Mouse (Mus musculus) lung, embryonic 14.5 days (tissue): ENCODE data around the gene Nol3. TPM values are rescaled to one million over a fixed set of nuclear protein-coding genes. Genes with fewer than 3 reads are reported as not detected.

ENCODE experiments used
- ATAC-seq: fragments of 200-750 bp; cut with Nextera tagmentation; 2 replicates; pipeline ENCODE4 v1.8.0; 2017; ENCODE audit warnings: mild to moderate bottlenecking, moderate TSS enrichment, moderate library complexity; ENCODE audit not compliant: insufficient read depth
- DNase-seq: peaks from one replicate; pipeline ENCODE4 v3.0.0-alpha.2; 2015
- H3K27ac ChIP-seq: fragments of 300-500 bp; sonication (generic); 2 replicates; pipeline ENCODE4 v1.5.1; 2014; ENCODE audit warnings: low read depth, mild to moderate bottlenecking, moderate library complexity
- H3K27me3 ChIP-seq: fragments of 300-500 bp; sonication (generic); 2 replicates; pipeline ENCODE4 v1.6.1; 2014; ENCODE audit warnings: low read length, control low read depth; ENCODE audit not compliant: insufficient read depth
- H3K36me3 ChIP-seq: fragments of 300-500 bp; sonication (generic); 2 replicates; pipeline ENCODE4 v1.6.1; 2014; ENCODE audit warnings: control low read depth; ENCODE audit not compliant: insufficient read depth
- H3K4me1 ChIP-seq: fragments of 300-500 bp; sonication (generic); 2 replicates; pipeline ENCODE4 v1.6.1; 2014; ENCODE audit warnings: antibody characterized with exemption, control low read depth; ENCODE audit not compliant: insufficient read depth
- H3K4me2 ChIP-seq: fragments of 300-500 bp; sonication (generic); 2 replicates; pipeline ENCODE4 v1.6.1; 2014; ENCODE audit warnings: mild to moderate bottlenecking
- H3K4me3 ChIP-seq: fragments of 300-500 bp; sonication (generic); 2 replicates; pipeline ENCODE4 v1.5.1; 2014; ENCODE audit warnings: low read depth, low read length
- H3K9ac ChIP-seq: fragments of 300-500 bp; sonication (generic); 2 replicates; pipeline ENCODE4 v1.6.1; 2014
- H3K9me3 ChIP-seq: fragments of 300-500 bp; sonication (generic); 2 replicates; pipeline ENCODE4 v1.6.1; 2016; ENCODE audit warnings: low read depth, low read length, control low read depth
- CTCF ChIP-seq: IDR thresholded peaks from 2 replicates; pipeline ENCODE4 v1.5.1; 2016; ENCODE audit warnings: antibody characterized with exemption, low read depth
- WGBS: fragments of 180-500 bp; shearing (Covaris S2); extraction: QIAGEN DNeasy Blood & Tissue Kit; methylation state at CpG from one replicate; pipeline ENCODE4 v1.1.7; 2014; 5-methylcytosine and 5-hydroxymethylcytosine counted together
- polyA plus RNA-seq: library from polyadenylated mRNA; unstranded; fragments of >200 nt; fragmentation: Nextera tagmentation; extraction: Ambion mirVana; gene quantifications from 2 replicates; pipeline ENCODE4 v1.2.1, GENCODE M21; 2014

The Nol3 gene
- polyA plus RNA-seq, 1 experiment from 2014 or later: 1.1 TPM

DNA sequence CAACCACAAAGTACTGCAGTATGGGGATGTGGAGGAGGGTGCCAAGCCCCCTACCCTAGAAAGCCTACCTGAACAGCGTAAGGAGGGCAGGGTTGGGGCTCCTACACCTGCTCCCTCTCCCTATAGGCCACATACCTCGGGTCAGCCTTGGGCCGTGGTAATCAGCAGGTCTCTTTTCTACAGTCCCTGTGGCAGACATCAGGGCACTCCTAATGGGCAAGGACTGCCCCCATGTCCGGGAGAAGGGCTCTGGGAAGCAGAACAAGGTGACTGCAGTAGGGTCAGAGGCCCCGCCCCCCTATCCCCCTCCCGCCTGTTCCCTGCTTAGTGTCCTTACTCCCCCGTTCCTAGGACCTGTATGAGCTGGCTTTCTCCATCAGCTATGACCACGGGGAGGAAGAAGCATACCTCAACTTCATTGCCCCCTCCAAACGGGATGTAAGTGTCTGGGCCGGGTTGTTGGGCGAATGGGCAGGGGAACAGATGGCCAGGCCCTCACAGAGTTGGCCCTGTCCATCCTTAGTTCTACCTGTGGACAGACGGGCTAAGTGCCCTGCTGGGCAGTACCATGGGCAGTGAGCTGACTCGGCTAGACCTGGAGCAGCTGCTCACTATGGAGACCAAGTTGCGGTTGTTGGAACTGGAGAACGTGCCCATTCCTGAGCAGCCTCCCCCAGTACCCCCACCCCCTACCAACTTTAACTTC, 33.4 kb downstream of the Nol3 start:
- H3K4me2 ChIP-seq: no peak overlapping the region
- no peaks in the 10 kb centered on the region for H3K9me3 ChIP-seq
- H3K36me3 ChIP-seq: peaks cover 73% of the 10 kb centered on the region
- no peaks in the 10 kb centered on the region for H3K27me3 ChIP-seq
- no peak overlapping the region for H3K4me3 ChIP-seq
- H3K4me1 ChIP-seq: peaks cover 20% of the 10 kb centered on the region
- H3K9ac ChIP-seq: no peak overlapping the region
- ATAC-seq (no peak), DNase-seq (no peak)
- no peak for TF ChIP-seq CTCF
- no peak overlapping the region for H3K27ac ChIP-seq
- WGBS: 81% methylated on average over 15 of the region's 15 CpGs

DNA sequence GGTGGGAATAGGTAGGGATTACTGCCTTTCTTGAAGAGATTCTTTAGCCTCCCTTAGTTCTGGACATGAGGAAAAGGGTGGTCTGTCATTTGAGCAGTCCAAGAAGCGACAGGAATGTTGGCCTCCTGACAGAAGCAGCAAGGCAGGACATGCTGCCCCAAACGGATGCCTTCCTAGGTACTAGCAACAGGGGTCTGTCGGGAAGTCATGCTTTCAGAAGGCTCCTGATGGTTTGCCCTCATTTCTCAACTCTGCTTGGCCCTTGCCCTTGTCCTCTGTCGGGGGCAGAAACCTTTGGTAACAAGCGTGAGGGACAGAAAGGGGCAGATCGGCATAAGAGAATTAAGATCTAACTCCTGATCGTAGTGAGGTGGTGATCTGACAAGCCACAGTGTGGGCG, 34.2 kb downstream of the Nol3 start:
- no peak overlapping the region for H3K9ac ChIP-seq
- ATAC-seq: no peak
- no peak for DNase-seq
- TF ChIP-seq CTCF: no peak
- peaks cover 73% of the 10 kb centered on the region for H3K36me3 ChIP-seq
- WGBS: 78% methylated on average over 8 of the region's 8 CpGs
- H3K27ac ChIP-seq: no peak overlapping the region
- H3K4me1 ChIP-seq: peaks cover 12% of the 10 kb centered on the region
- no peak overlapping the region for H3K4me2 ChIP-seq
- H3K9me3 ChIP-seq: no peaks in the 10 kb centered on the region
- no peaks in the 10 kb centered on the region for H3K27me3 ChIP-seq
- no peak overlapping the region for H3K4me3 ChIP-seq

DNA sequence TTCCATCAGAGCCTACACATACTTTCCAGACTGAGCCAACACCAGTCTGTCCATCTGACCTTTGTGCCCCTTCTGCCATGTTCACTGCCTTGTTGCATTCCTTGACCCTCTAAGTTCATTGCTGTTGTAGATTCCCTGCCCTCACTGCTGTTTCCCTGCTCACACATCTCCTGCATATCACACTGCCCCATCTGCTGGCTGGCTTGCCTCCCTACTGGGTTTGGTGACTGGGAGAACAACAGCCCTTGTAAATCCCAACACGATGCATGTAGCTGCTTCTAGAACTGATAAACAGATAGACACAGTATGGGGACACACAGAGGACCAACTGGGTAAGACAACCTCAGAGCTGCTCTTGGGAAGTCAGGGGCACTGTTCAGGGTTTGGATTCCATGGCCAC, 35.8 kb downstream of the Nol3 start:
- no peak overlapping the region for H3K27ac ChIP-seq
- peaks cover 80% of the 10 kb centered on the region for H3K36me3 ChIP-seq
- H3K27me3 ChIP-seq: no peaks in the 10 kb centered on the region
- no peaks in the 10 kb centered on the region for H3K9me3 ChIP-seq
- no peak overlapping the region for H3K9ac ChIP-seq
- DNase-seq (no peak), ATAC-seq (no peak)
- no peaks in the 10 kb centered on the region for H3K4me1 ChIP-seq
- no peak overlapping the region for H3K4me3 ChIP-seq
- 80% methylated on average over 1 of the region's 1 CpGs for WGBS
- H3K4me2 ChIP-seq: no peak overlapping the region
- TF ChIP-seq CTCF: no peak

DNA sequence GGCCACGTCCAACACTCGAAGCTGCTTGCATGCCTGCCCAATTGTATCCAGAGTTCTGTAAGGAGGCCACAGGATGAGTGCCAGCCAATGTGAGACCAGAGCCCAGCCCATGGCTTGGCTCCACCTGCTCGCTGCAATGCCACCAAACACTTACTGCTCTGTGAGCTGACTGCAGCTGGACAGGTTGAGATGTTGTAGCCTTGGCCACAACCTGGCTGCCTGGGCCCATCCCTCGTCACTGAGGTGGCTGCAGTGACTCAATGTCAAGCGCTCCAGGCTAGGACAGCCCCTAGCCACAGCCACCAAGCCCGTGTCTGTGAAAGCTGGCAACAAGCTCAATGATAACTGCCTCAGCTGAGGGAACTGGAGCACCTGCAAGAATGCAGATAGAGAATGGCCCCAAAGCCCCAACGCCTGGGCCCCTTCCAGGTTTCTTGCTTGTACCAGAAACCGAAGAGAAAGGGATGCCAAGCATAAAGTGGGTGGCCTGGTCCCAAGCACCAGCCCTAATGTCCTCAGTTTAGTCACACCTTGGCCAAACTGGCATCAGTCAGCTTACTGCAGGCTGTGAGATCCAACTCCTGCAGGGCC, 37.0 kb downstream of the Nol3 start:
- 81% methylated on average over 8 of the region's 8 CpGs for WGBS
- Histone ChIP-seq H3K4me3 (no peak overlapping the region), H3K27me3 (no peaks in the 10 kb centered on the region), H3K4me1 (no peaks in the 10 kb centered on the region), H3K4me2 (no peak overlapping the region), H3K27ac (no peak overlapping the region), H3K9me3 (no peaks in the 10 kb centered on the region), H3K36me3 (peaks cover 71% of the 10 kb centered on the region), H3K9ac (no peak overlapping the region)
- no peak for TF ChIP-seq CTCF
- ATAC-seq (no peak), DNase-seq (no peak)

DNA sequence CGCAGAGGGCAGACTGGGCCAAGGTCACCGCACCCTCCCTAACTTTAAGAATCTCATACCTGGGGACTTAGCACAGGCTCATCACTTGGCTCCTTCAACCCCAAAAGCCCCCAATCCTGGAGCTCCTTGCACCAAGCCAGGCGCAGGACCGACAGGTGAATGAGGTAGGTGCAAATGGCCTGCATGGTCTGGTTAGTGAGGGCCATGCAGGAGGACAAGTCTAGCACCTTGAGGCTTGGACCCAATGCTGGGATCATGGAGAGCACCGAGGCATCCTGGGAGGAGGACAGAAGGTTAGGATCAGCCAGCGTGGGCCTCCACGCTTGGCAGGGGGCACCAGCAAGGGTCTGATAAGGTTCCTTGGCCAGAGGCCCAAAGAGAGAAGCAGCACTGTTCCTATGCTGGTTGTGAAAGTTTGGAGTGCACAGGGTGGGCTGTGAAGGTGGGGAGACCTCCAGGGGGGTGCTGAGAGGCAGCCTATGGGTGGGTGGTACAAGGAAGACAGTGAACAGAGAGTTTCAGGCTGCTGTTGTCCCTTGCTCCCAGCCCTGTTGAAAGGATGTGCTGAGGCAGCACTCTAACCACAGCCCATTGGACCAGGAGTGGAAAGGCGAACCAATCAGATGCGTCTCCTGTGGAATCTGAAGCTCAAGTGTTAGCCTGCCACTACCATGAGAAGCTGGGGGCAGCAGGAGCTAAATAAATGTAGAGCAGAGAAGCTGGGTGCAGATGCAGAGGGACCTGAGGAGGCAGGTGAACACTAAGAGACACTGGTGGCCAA, 37.9 kb downstream of the Nol3 start:
- H3K4me3 ChIP-seq: no peak overlapping the region
- TF ChIP-seq CTCF: no peak
- no peaks in the 10 kb centered on the region for H3K27me3 ChIP-seq
- no peaks in the 10 kb centered on the region for H3K4me1 ChIP-seq
- no peaks in the 10 kb centered on the region for H3K9me3 ChIP-seq
- peaks cover 69% of the 10 kb centered on the region for H3K36me3 ChIP-seq
- H3K9ac ChIP-seq: no peak overlapping the region
- WGBS: 67% methylated on average over 9 of the region's 9 CpGs
- DNase-seq (no peak), ATAC-seq (no peak)
- H3K4me2 ChIP-seq: no peak overlapping the region
- no peak overlapping the region for H3K27ac ChIP-seq

DNA sequence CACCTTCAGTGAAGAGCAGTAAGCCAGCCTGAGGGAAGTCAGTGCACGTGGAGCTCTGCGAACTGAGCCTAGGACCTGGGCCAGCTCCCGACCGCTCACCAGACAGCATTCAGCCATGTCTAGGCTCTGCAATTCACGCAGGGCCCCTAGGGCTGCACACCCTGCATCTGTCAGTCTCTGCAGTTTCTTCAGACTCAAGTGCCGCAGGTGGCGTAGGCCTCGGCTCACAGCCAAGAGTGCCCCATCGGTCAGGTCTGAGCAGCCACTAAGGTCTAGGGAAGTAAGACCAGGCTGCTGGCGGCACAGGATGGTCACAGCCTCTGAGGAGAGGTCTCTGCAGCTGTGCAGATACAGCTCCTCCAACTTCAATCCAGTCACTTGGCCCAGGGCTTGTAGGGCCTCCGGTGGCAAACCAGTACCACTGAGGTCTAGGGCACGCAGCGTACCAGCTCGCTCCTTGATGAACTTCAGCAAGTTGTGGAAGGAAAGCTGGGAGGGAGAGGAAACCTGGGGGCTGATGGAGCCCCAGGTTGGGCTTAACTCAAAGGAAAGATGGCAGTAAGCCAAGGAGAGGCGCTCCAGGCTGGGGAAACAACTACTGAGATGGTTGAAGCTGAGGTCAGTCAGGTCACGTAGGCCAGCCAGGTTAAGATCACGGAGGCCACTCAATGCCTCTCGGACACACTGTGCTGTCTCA, 39.3 kb downstream of the Nol3 start:
- Histone ChIP-seq H3K27me3 (no peaks in the 10 kb centered on the region), H3K4me2 (no peak overlapping the region), H3K9ac (no peak overlapping the region), H3K4me3 (no peak overlapping the region), H3K4me1 (no peaks in the 10 kb centered on the region), H3K27ac (no peak overlapping the region), H3K36me3 (peaks cover 67% of the 10 kb centered on the region), H3K9me3 (no peaks in the 10 kb centered on the region)
- ATAC-seq: peak; percentile 32; the same call in 1 of the 2 replicates
- no peak for TF ChIP-seq CTCF
- DNase-seq: no peak
- WGBS: 82% methylated on average over 18 of the region's 18 CpGs

DNA sequence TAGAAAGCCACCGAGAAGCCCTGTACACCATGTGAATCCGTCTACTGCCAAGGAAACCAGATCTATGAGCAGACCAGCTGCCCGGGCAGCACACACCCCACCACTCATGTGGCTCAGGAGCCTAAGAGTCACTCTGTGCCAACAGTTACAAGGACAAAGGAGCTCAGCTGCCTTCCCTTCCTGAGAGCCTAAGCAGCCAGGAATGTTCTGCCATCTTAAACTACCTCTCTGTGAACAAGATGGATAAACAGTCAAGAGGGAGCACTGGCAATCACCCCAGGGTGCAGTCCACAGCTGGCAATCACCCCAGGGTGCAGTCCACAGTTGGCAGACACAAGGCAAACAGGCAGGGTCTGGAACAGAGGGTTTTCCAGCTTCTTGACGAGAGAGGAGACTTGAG, 42.0 kb downstream of the Nol3 start:
- Histone ChIP-seq H3K9me3 (no peaks in the 10 kb centered on the region), H3K27me3 (no peaks in the 10 kb centered on the region), H3K27ac (no peak overlapping the region), H3K4me3 (no peak overlapping the region), H3K4me2 (no peak overlapping the region), H3K4me1 (no peaks in the 10 kb centered on the region), H3K36me3 (peaks cover 56% of the 10 kb centered on the region), H3K9ac (no peak overlapping the region)
- ATAC-seq: no peak
- WGBS: 87% methylated on average over 4 of the region's 4 CpGs
- no peak for TF ChIP-seq CTCF
- DNase-seq: no peak
